Mouse (Mus musculus): ENCODE measurements at regions not wholly inside any gene's neighbourhood (a gene's known extent, or its start where the extent isn't known, plus 50 kb on each side); places are given as distances from the start of the nearest gene placed in this dataset.

DNA sequence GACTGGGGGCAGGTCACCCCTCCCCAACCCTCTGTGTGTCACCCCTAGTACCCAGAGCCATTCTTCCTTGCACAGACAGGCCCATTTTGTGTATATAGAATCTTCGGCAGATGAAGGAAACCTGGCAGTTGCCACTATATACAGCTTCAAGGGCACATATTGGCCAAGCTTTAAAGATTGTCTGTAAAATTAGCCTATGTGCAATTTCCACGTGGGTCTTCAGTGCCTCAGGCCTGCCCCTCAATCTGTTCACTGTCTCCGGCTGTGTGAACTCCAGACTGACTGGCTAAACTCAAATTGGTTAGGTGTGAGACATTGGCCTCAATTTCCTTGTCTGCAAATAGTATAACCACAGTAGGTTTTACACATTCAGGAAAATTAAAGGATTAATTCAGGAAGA is 130.9 kb upstream of the Kdm8 start:
- no peak for TF ChIP-seq CTCF (IDR thresholded peaks at IDR 0.05; ENCODE audit: extremely low read depth, insufficient read length, insufficient replicate concordance, low read depth, low read length)
- no peak for TF ChIP-seq POLR2A (IDR thresholded peaks at IDR 0.05; ENCODE audit: low read depth, low read length)
